Mouse (Mus musculus) embryonic facial prominence, embryonic 13.5 days (tissue): ENCODE results near the gene Sfmbt1. TPM values are rescaled to one million over a fixed set of nuclear protein-coding genes. Genes with fewer than 3 reads are reported as not detected.

Source experiments
- ATAC-seq: fragments of 200-750 bp; cut with Nextera tagmentation; 2 replicates; pipeline ENCODE4 v1.8.0; 2017; ENCODE audit warnings: low read depth; ENCODE audit not compliant: insufficient number of reproducible peaks, insufficient read depth, low FRiP score, low TSS enrichment
- H3K27ac ChIP-seq: fragments of 300-500 bp; sonication (generic); 2 replicates; pipeline ENCODE4 v1.5.1; 2015; ENCODE audit warnings: moderate library complexity, mild to moderate bottlenecking, inconsistent platforms
- H3K27me3 ChIP-seq: fragments of 300-500 bp; sonication (generic); 2 replicates; pipeline ENCODE4 v1.6.1; 2015; ENCODE audit warnings: mild to moderate bottlenecking, inconsistent platforms
- H3K36me3 ChIP-seq: fragments of 300-500 bp; sonication (generic); 2 replicates; pipeline ENCODE4 v1.6.1; 2015; ENCODE audit warnings: mild to moderate bottlenecking, inconsistent platforms
- H3K4me1 ChIP-seq: fragments of 300-500 bp; sonication (generic); 2 replicates; pipeline ENCODE4 v1.6.1; 2015; ENCODE audit warnings: inconsistent platforms
- H3K4me2 ChIP-seq: fragments of 300-500 bp; sonication (generic); 2 replicates; pipeline ENCODE4 v1.6.1; 2015; ENCODE audit warnings: moderate library complexity, mild to moderate bottlenecking, inconsistent platforms
- H3K4me3 ChIP-seq: fragments of 300-500 bp; sonication (generic); 2 replicates; pipeline ENCODE4 v1.5.1; 2015; ENCODE audit warnings: mild to moderate bottlenecking, inconsistent platforms
- H3K9ac ChIP-seq: fragments of 300-500 bp; sonication (generic); 2 replicates; pipeline ENCODE4 v1.6.1; 2015; ENCODE audit warnings: mild to moderate bottlenecking, inconsistent platforms
- H3K9me3 ChIP-seq: fragments of 300-500 bp; sonication (generic); 2 replicates; pipeline ENCODE4 v1.6.1; 2016; ENCODE audit warnings: inconsistent platforms
- WGBS: fragments of 180-500 bp; shearing (Covaris S2); methylation state at CpG from one replicate; pipeline ENCODE4 v1.1.7; 2015; ENCODE audit warnings: mixed read lengths; 5-methylcytosine and 5-hydroxymethylcytosine counted together
- polyA plus RNA-seq: library from polyadenylated mRNA; unstranded; fragments of >200 nt; fragmentation: Nextera tagmentation; extraction: Ambion mirVana; gene quantifications from 2 replicates; pipeline ENCODE4 v1.2.1, GENCODE M21; 2015

Gene Sfmbt1
- polyA plus RNA-seq, 1 experiment from 2014 or later: 14.7 TPM

DNA sequence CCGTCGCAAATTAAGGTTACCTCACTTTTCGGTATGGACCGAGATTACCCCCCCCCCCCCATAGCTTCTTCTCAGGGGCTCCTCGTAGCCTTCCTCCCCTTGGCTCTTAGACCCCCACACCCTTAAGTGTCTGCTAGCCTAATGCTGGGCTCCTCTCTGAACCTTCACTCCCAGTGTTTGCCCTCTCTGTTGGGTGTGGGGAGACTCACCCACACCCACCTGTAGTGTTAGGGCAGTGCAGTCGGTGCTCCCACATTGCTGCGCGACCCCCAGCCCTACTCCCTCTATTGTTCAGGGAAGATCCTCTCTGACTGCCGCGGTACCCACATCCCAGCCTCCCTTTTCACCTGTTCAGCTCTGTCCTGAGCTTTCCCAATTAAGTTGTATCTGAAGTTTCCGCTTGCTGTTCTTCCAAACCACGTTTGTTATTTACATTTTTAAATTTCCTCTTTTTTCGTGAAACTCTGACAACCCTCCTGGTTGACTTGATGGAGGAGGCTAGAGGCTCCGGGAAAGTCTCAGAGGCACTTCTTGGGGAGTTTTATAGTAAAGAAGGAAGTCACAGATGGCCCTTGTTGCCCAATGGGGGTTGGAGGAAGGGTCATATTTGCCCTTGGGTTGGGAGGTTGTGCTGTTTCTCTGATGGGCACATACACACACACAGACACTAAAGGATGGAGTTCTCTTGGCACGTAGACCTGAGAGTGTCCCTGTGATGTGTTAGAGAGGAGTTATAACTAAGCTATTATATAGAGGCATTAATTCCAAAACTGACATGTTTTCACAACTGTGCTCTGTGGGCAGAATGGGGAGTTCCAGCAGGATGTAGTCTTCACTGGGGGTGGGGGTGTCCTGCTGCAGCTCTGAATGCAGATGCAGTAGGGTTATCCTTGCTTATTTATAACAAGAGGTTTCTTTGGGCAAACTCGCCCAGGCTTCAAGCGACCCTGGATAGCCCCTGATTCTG is 111.8 kb downstream of the Sfmbt1 start:
- ATAC-seq: no peak
- Histone ChIP-seq H3K4me1 (peaks cover 40% of the 10 kb centered on the region), H3K27ac (peak overlapping the region; percentile 87; the same call in 1 of the 2 replicates), H3K27me3 (no peaks in the 10 kb centered on the region), H3K4me2 (peak overlapping the region; percentile 85), H3K4me3 (peak overlapping the region; percentile 90), H3K9ac (peak overlapping the region; percentile 92), H3K9me3 (no peaks in the 10 kb centered on the region), H3K36me3 (no peaks in the 10 kb centered on the region)
- WGBS: 19% methylated on average over 17 of the region's 17 CpGs

DNA sequence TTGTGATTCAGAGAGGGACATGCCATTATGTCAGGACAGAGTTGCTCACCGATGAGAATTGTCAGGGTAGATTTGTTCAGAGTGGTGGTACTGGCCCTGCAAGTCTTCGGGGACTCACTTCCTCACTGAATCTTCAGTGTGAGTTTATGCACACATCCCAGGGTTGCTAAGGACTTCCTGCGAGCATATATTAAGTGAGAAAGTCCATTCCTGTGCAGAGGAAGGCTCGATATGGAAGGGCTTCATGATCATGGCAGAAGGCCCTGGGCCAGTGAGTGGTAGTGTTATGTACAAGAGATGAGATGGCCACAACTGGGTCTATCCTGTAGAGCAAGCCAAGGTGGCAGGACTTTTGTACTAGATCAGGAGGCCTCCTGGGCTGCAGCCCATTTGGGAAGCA is 112.8 kb downstream of the Sfmbt1 start:
- Histone ChIP-seq H3K4me3 (no peak overlapping the region; the same call in 1 of the 2 replicates), H3K36me3 (no peaks in the 10 kb centered on the region), H3K4me2 (peak overlapping the region; percentile 85; the same call in 1 of the 2 replicates), H3K27ac (no peak overlapping the region), H3K9me3 (no peaks in the 10 kb centered on the region), H3K4me1 (peaks cover 40% of the 10 kb centered on the region), H3K27me3 (no peaks in the 10 kb centered on the region), H3K9ac (no peak overlapping the region)
- ATAC-seq: no peak
- WGBS: 80% methylated on average over 4 of the region's 4 CpGs

DNA sequence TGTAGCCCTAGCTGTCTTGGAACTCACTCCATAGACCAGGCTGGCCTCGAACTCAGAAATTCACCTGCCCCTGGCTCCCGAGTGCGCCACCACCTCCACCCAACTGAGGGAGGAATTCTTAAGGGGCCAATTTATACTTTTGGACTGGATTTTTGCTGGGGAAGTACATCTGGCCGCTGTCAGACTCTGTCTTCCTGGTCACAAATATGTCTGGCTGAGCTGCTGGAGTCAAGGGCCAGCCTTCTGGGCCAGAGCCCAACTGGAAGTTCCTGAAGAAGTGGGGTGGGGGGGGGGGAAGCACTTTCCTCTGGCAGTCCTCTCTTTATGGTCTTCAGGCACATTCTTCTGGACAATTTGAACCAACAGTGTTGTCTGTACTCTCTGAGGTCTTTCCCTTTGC is 113.4 kb downstream of the Sfmbt1 start:
- no peaks in the 10 kb centered on the region for H3K27me3 ChIP-seq
- no peak overlapping the region for H3K4me2 ChIP-seq
- H3K4me3 ChIP-seq: no peak overlapping the region
- H3K9me3 ChIP-seq: no peaks in the 10 kb centered on the region
- H3K9ac ChIP-seq: no peak overlapping the region
- H3K27ac ChIP-seq: no peak overlapping the region
- H3K4me1 ChIP-seq: peaks cover 40% of the 10 kb centered on the region
- H3K36me3 ChIP-seq: no peaks in the 10 kb centered on the region
- WGBS: 91% methylated on average over 4 of the region's 4 CpGs
- ATAC-seq: no peak

DNA sequence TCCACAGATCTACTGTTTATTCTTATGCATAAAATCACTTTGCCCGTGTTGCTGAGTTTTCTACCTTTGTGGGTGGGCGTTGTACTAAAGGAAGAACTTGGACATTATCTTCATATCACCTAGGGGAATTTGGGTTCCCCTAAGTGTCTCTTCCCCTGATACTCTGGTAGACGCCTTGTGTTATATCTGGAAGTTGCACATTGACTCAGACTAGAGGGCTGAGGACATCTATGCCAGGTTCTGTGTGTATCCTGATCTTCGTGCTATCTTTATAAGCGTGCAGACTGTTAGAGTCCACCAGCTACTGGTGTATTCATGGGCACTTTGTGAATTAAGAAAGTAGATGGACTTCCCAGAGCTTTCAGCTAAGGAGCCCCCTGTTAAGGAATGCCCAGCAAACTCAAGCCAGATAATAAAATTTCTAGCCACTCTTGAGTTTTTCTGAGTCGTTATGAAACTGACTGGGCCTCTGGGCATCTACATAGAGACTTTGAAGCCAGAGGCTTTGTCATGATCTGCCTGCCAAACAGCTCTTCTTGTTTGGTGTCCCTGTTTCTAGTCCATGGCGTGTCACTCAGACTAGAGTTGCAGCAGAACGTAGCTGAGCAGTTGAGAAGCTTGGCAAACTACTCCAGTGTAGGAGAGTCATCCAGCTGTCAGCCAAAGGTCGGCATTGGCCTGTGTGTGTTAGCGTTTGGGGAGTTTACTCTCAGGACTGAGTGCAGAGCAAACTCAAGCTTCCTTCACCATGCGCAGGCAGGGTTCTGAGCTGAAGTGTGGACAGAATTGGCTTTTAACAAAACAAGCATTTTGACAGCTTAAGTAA is 114.2 kb downstream of the Sfmbt1 start:
- no peak overlapping the region for H3K4me3 ChIP-seq
- 84% methylated on average over 11 of the region's 11 CpGs for WGBS
- no peaks in the 10 kb centered on the region for H3K27me3 ChIP-seq
- H3K27ac ChIP-seq: no peak overlapping the region
- peaks cover 40% of the 10 kb centered on the region for H3K4me1 ChIP-seq
- ATAC-seq: no peak
- no peak overlapping the region for H3K4me2 ChIP-seq
- H3K9ac ChIP-seq: no peak overlapping the region
- H3K36me3 ChIP-seq: no peaks in the 10 kb centered on the region
- H3K9me3 ChIP-seq: no peaks in the 10 kb centered on the region

DNA sequence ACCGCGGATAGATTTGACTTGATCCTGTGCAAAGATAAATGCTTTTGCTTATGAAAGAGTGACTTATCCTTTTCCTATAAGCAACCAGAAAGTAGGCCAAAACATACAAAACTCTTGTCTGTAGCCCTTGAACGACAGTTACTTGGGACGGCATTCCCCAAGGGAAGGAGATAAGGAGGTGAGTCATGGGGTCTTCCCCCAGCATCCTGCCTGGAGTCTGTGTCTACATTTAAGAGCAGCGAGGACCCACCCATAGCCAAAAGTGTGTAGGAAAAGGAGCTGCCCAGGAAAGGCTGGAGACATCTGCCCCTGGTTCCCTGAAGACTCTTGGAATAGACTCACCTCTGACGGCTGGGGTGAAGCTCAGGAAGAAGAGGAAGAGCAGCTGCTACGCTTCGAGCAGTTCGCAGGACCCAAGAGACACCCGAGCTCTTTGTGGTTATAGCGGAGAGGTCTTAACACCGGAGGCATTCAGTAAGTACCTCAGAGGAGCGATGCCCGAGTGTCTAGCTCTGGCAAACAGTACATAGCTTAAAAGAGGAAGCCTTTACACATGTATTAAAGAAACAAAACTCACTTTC is 122.9 kb downstream of the Sfmbt1 start:
- no peak overlapping the region for H3K27ac ChIP-seq
- no peaks in the 10 kb centered on the region for H3K4me1 ChIP-seq
- no peaks in the 10 kb centered on the region for H3K27me3 ChIP-seq
- H3K4me2 ChIP-seq: no peak overlapping the region
- no peak for ATAC-seq
- 87% methylated on average over 14 of the region's 14 CpGs for WGBS
- H3K9ac ChIP-seq: no peak overlapping the region
- H3K4me3 ChIP-seq: no peak overlapping the region
- no peaks in the 10 kb centered on the region for H3K9me3 ChIP-seq
- peaks cover 24% of the 10 kb centered on the region for H3K36me3 ChIP-seq

DNA sequence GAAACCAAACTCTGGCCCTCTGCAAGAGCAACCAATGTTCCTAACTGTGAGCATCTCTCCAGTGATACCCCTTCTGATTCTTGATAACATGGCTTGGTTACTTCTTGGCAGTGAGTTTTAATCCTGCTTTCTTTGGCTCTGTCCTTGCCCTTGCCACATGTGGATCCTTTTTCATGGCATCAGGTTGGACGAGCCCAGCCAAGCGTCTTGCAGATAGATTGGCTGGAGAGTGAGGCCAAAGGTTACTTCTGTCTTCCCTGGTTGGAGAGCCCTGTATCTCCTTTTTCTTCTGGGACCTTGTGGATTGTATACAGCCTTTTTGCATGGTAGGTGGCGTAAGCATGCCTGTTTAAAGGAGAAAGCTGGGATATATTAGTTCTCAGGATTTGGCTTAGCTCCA is 129.1 kb downstream of the Sfmbt1 start:
- Histone ChIP-seq H3K36me3 (peaks cover 9% of the 10 kb centered on the region), H3K9me3 (no peaks in the 10 kb centered on the region), H3K4me1 (no peaks in the 10 kb centered on the region), H3K27me3 (no peaks in the 10 kb centered on the region), H3K4me2 (no peak overlapping the region), H3K4me3 (no peak overlapping the region), H3K9ac (no peak overlapping the region), H3K27ac (no peak overlapping the region)
- 85% methylated on average over 3 of the region's 3 CpGs for WGBS
- ATAC-seq: no peak

DNA sequence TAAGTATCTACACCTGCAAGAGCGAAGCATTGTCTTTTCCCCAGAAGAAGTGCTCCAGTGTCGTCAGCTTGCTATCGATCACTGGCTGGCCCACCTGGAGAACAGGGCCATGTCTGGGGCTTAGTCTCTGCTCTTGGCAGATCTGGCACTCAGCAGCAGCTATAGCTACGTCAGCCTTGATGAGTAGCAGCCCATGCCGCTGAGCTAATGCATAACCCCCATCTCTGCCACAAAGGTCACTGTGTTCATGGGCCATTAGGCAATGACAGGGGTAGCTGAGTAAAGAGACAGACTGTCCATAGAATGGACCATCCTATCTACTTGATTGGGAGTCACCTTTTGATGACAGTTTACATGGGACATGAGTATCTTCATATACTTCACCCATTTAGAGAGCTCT is 135.9 kb downstream of the Sfmbt1 start:
- 90% methylated on average over 5 of the region's 5 CpGs for WGBS
- no peak overlapping the region for H3K9ac ChIP-seq
- no peaks in the 10 kb centered on the region for H3K27me3 ChIP-seq
- H3K4me1 ChIP-seq: no peaks in the 10 kb centered on the region
- H3K9me3 ChIP-seq: no peaks in the 10 kb centered on the region
- no peak for ATAC-seq
- no peak overlapping the region for H3K4me3 ChIP-seq
- H3K4me2 ChIP-seq: no peak overlapping the region
- H3K27ac ChIP-seq: no peak overlapping the region
- peaks cover 12% of the 10 kb centered on the region for H3K36me3 ChIP-seq

DNA sequence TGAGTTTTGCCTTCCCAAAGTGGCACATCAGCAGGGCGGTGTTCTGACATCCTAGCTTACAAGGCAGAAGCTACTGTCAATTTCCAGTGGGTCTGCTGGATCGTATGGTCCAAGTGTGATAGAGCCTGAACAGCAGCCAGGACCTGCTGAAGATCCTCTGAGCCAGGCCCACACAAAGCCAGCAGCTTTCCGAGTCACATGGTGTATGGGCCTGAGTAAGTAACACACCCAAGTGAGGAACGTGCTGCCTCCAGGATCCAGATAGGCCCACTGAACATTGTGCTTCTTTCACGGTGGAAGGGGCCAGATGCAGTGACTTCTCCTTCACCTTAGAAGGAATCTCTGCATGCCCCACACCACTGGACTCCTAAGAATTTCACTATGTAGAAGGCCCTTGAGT is 137.7 kb downstream of the Sfmbt1 start:
- no peaks in the 10 kb centered on the region for H3K9me3 ChIP-seq
- ATAC-seq: no peak
- H3K9ac ChIP-seq: no peak overlapping the region
- no peaks in the 10 kb centered on the region for H3K27me3 ChIP-seq
- no peak overlapping the region for H3K4me3 ChIP-seq
- no peak overlapping the region for H3K27ac ChIP-seq
- H3K36me3 ChIP-seq: peaks cover 12% of the 10 kb centered on the region; the same call in 1 of the 2 replicates
- H3K4me1 ChIP-seq: no peaks in the 10 kb centered on the region
- WGBS: 85% methylated on average over 5 of the region's 5 CpGs
- no peak overlapping the region for H3K4me2 ChIP-seq

DNA sequence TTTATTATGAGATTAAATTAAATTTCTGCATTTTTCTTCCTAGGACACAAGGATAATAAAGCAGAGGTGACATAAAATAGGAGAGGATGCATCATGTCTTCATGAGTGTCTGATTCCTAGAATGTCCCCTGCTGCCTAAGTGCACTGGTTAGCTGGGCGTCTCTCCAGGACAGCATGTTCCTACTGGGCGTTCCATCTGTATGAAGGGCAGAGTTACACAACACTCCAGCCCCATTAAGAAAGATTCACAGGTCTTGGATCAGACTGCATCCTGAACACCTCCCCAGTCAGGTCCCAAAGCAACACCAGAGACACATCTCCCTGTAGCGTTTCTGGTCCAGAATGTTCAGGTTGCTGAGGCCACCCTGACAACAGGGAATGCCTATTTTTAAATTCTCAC is 140.7 kb downstream of the Sfmbt1 start:
- ATAC-seq: no peak
- WGBS: 91% methylated on average over 3 of the region's 3 CpGs
- Histone ChIP-seq H3K4me3 (no peak overlapping the region), H3K9me3 (no peaks in the 10 kb centered on the region), H3K27ac (no peak overlapping the region), H3K4me1 (no peaks in the 10 kb centered on the region), H3K9ac (no peak overlapping the region), H3K27me3 (no peaks in the 10 kb centered on the region), H3K4me2 (no peak overlapping the region), H3K36me3 (peaks cover 12% of the 10 kb centered on the region; the same call in 1 of the 2 replicates)

DNA sequence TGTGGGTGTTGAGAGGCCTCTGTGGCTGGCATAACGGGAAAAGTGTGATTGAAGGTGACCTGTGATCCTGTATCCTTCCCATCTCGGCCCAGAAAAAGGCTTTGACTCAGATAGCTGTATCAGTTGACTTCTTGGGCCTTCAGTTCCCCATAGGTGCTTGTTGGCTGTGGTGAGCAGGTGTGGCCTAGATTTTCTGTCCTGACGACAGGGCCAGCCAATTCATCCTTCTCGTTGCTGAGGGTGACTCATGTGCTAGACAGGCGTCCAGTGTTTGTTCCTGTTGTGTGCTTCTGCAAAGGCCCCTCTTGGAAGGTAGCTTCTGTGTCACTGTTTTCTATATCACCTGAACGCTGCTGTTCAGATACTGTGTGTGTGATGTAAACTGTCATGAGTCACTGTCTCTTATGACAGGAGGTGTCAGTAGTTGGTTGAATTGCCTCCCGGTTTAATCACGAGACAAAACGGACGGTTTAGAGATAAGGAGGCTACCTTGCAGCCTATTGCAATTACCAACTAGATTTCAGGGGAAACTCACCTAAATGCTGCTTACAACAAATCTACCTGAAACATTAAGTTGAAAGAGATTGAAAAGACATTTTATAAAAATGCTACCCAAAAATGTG is 142.3 kb downstream of the Sfmbt1 start:
- no peak overlapping the region for H3K4me3 ChIP-seq
- H3K36me3 ChIP-seq: peaks cover 12% of the 10 kb centered on the region; the same call in 1 of the 2 replicates
- H3K9me3 ChIP-seq: no peaks in the 10 kb centered on the region
- H3K27me3 ChIP-seq: no peaks in the 10 kb centered on the region
- peaks cover 3% of the 10 kb centered on the region; the same call in 1 of the 2 replicates for H3K4me1 ChIP-seq
- H3K9ac ChIP-seq: no peak overlapping the region
- no peak for ATAC-seq
- WGBS: 88% methylated on average over 10 of the region's 10 CpGs
- H3K4me2 ChIP-seq: no peak overlapping the region
- H3K27ac ChIP-seq: no peak overlapping the region

DNA sequence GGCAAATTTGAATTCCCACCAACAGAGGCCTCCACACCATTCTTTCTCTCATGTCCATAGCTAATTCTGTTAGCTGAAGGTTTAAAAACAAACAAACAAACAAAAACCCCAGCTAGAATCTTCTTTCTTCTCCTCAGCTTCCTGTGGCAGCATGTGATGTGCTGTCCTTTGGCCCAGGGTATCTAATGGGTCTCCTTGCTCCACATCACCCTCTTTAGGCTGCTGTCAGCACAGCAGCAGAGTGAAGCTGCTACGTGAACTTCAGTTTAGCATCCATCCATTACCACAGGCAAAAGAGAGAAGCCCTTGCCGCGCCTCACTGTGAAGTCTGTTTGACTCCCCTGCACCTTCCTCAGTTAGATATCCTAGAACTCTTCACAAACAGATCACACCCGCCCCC is 143.3 kb downstream of the Sfmbt1 start:
- H3K4me1 ChIP-seq: peaks cover 3% of the 10 kb centered on the region; the same call in 1 of the 2 replicates
- H3K27me3 ChIP-seq: no peaks in the 10 kb centered on the region
- no peak overlapping the region for H3K9ac ChIP-seq
- H3K4me2 ChIP-seq: no peak overlapping the region
- WGBS: 88% methylated on average over 4 of the region's 4 CpGs
- no peak overlapping the region for H3K4me3 ChIP-seq
- ATAC-seq: no peak
- peaks cover 12% of the 10 kb centered on the region; the same call in 1 of the 2 replicates for H3K36me3 ChIP-seq
- H3K27ac ChIP-seq: no peak overlapping the region
- no peaks in the 10 kb centered on the region for H3K9me3 ChIP-seq
